Mouse (Mus musculus) urinary bladder, postnatal 4 days (tissue): ENCODE measurements around the gene Tmem273.

Experiments used
- DNase-seq, 2 experiments: peaks; one replicate each; pipeline ENCODE4 v3.0.0; 2021 to 2022; ENCODE audit warnings: low spot score in 2 of 2

The Tmem273 gene

DNA sequence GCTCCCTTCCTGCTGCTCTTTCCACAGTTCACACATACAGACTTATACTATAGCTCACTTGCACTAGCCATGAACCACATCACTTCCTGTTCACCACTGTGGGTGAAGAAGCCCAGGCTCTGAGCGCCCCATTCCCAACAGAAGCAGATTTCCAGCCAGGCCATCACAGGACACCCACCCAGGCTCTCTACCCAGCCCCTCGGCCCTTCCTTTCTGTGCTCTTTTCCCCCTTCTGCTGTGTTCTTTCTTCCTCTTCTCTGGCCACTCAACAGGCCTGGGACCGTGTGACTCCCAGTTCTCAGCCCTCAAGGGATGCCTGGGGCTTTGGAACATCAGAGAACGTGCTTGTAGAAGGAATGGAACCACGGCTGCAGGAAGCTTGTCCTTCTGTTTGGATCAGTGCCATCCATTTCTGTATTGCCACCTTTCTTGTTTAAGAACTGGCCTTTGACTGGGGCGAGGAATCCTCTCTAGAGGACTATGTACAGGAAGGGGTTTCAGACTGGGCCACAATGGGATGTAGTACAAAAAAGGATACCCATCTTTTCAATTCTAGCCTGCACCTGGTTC is 73.3 kb downstream of the Tmem273 start:
- DNase-seq = peak in 1 of 2 experiments; percentile 51

DNA sequence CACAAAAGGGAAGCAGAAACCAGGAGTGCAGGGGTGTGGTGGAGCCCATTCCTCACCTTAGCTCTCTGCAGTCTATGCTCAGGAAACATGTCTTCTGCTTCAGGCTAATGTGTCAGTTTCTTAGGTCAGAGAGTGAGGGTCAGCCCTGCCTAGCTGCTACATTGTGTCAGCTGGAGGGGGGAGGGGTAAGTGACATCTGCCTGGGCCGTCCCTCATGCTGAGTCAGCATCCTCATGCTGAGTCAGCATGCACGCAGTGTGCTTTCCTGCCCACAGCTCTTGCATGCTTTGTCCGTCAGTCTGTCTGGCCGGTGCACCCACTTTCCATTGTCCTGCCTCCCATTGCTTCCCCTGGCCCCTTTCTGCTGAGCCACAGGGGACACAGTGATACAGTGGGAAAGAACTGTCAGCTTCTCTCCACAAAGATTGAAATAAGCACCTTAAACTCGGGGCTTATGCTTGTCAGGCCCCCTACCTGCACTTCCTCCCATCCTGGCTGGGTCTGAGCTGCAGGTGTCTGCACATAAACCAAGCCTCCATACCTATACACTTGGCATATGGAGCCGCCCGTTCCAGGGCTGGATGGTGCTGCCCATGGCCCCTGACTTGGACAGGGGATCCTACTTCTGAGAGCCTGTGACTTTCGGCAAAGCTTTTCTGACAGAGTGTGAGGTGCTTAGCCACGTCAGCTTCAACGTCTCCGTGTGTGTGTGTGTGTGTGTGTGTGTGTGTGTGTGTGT is 74.2 kb downstream of the Tmem273 start:
- peak; percentile 16 to 56 for DNase-seq

DNA sequence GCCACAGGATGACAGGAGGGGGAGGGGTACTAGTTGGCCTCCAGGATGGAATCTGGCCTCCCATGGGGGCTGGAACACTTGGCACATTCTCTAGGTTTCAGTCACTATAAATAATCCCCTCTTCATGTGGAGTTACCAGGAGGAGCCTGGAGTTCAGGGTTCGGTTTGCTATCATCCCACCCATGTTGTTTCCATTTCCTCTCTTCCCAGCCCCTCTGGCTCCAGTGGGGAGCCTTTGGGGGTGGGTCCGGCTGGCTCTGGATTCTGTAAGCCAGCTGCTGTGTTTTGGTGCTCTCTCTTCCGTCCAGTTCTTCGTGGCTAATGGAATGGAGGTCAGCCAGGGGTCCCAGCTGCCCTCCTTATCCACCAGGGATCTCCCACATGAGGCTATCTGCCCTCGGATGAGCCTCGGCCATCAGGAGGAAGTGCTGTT is 75.4 kb downstream of the Tmem273 start:
- peak; percentile 55 to 65 for DNase-seq

DNA sequence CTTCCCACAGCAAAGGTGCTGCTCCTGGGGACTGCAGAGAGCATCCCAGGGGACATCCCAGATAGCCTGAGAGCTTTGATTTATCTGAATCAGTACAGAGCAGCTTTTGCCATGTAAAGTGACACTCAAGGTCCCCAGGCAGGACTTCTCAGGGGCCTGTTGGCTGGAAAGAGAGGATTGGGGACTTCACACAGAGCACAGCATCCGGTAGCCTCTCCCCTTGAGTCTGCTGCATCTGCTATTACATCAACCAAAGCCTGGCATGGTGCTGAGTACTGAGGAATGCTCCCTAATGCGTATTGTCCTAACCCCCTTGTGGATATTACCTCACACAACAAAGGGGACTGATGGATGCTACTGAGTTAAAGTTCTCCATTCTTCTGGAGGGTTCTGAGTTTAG is 75.9 kb downstream of the Tmem273 start:
- DNase-seq = peak in 1 of 2 experiments; percentile 51

DNA sequence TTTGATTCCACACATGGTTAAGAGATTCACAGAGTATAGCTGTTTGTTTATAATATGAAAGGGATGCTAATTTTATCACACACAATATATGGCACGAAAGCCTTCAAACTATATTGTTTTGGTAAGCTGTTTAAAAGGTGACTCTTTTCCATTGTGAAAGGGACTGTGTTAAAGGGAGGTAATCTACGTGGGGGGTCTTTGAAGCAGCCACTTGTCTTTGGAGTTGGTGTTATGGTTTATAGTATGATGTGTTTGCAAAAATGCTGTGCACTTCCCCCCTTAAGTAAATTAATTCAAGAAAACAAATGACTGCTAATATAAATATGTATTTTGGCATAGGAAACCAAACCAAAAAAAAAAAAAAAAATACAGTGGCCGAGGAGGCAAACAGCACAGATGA is 79.6 kb downstream of the Tmem273 start:
- DNase-seq = no peak
